In the genomic region with DNA sequence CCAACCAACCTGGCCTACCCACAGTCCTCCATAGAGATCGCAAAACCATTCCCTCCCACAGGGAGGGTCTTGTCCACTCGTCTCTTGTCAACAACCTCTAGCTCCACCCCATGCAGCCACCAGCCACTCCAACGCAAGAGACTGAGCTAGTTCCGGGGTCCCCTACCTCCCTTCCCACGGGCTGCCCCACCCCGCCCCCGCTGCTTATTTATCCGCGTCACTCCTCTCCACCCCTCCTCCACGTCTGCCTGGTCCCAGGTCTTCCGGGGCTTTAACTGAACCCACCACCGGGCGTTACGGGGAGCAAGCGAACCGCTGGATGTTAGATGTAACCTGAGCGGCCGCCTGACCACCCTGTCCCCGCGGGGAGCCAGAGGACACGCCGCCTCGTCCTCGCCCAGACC, we compare ENCODE assay signal across 8 mouse cellular contexts. TPM values are rescaled to one million over a fixed set of nuclear protein-coding genes. Genes with fewer than 3 reads are reported as not detected.
DNase-seq lines count a peak whose midpoint lies in the region; ATAC-seq lines count a peak whose summit lies in the region.

No protein-coding gene starts in this region.

- ATAC-seq in intestine, embryonic 14.5 days (replicated peaks; ENCODE audit: low FRiP score, low TSS enrichment, low read depth), result peak; percentile 91

- H3K9ac ChIP-seq in intestine, embryonic 14.5 days (ENCODE audit: low read length), result peak overlapping the region; percentile 97

- peaks cover 11% of the 10 kb centered on the region for H3K4me1 ChIP-seq in intestine, embryonic 14.5 days (replicated peaks; ENCODE audit: control insufficient read depth, insufficient read depth, low read length)
- H3K4me1 ChIP-seq in midbrain, embryonic 10.5 days, result peaks cover 27% of the 10 kb centered on the region

- WGBS in intestine, embryonic 14.5 days, result under 1% methylated on average over 24 of the region's 24 CpGs
- WGBS in midbrain, embryonic 10.5 days, result under 1% methylated on average over 24 of the region's 24 CpGs

- peak overlapping the region; percentile 96 for H3K4me3 ChIP-seq in intestine, embryonic 14.5 days (ENCODE audit: low read depth, low read length)
- H3K4me3 ChIP-seq in midbrain, embryonic 10.5 days, result peak overlapping the region; percentile 96

- peaks cover 27% of the 10 kb centered on the region for H3K36me3 ChIP-seq in intestine, embryonic 14.5 days (ENCODE audit: control insufficient read depth, insufficient read depth, low read length)
- H3K36me3 ChIP-seq in midbrain, embryonic 10.5 days, result peaks cover 28% of the 10 kb centered on the region

- intact Hi-C loops in left cerebral cortex, postnatal 36 days (cut with DNase I), result loop anchor here (2.0 kb wide), 1 partner anchor 15 kb away; no protein-coding TSS in a partner anchor

- peak; percentile 89 for DNase-seq in adrenal gland, adult 8-10 months
- DNase-seq in embryo, embryonic 11 days, result peak; percentile 92
- peak; percentile 96 for DNase-seq in gastrocnemius, postnatal 25 days
- no peak for DNase-seq in intestine, embryonic 14.5 days (ENCODE audit: low spot score)
- peak; percentile 77 to 80 for DNase-seq in left cerebral cortex, postnatal 36 days (ENCODE audit: low spot score in 2 of 2)
- DNase-seq in midbrain, embryonic 10.5 days (ENCODE audit: low spot score), result peak; percentile 91
- peak; percentile 76 to 86 for DNase-seq in right cerebral cortex, postnatal 36 days (ENCODE audit: low spot score in 2 of 2)
- peak; percentile 90 to 94 for DNase-seq in urinary bladder, postnatal 4 days (ENCODE audit: low spot score in 2 of 2)

- H3K27ac ChIP-seq in intestine, embryonic 14.5 days (ENCODE audit: low read depth), result peak overlapping the region; percentile 99
- H3K27ac ChIP-seq in midbrain, embryonic 10.5 days (replicated peaks), result peak overlapping the region; percentile 95

- H3K9me3 ChIP-seq in intestine, embryonic 14.5 days (ENCODE audit: control insufficient read depth, low read length), result no peaks in the 10 kb centered on the region
- H3K9me3 ChIP-seq in midbrain, embryonic 10.5 days (replicated peaks), result no peaks in the 10 kb centered on the region

- H3K4me2 ChIP-seq in intestine, embryonic 14.5 days (ENCODE audit: low read length), result peak overlapping the region; percentile 66

- H3K27me3 ChIP-seq in intestine, embryonic 14.5 days (replicated peaks; ENCODE audit: control insufficient read depth, insufficient read depth, low read length), result no peaks in the 10 kb centered on the region
- H3K27me3 ChIP-seq in midbrain, embryonic 10.5 days (ENCODE audit: low read depth, poor library complexity, severe bottlenecking), result no peaks in the 10 kb centered on the region

RNA-seq across cellular contexts. Expression of gene Sqstm1, which starts 0.5 kb away (rescaled TPM):
- 1,000 to 10,000 TPM in 1 of 4 experiments, 100 to 1,000 TPM in 3; 798 to 1,098 (median 876) TPM for total RNA-seq in adrenal gland, adult 8-10 months (2022)
- total RNA-seq in gastrocnemius, postnatal 25 days (2021), result 100 to 1,000 TPM; 335 to 433 TPM
- 181 and 183 TPM in 2 replicates for polyA plus RNA-seq in intestine, embryonic 14.5 days (2014; fragmentation: Nextera tagmentation; extraction: Ambion mirVana)
- total RNA-seq in left cerebral cortex, postnatal 36 days (2021), result 100 to 1,000 TPM; 460 to 526 TPM
- polyA plus RNA-seq in midbrain, embryonic 10.5 days (2016; fragmentation: Nextera tagmentation; extraction: Ambion mirVana), result 136 and 165 TPM in 2 replicates

RNA-seq across cellular contexts. Expression of gene Mgat4b, which starts 0.6 kb away (rescaled TPM):
- total RNA-seq in adrenal gland, adult 8-10 months (2022), result 100 to 1,000 TPM; 130 to 232 (median 157) TPM
- total RNA-seq in gastrocnemius, postnatal 25 days (2021), result 10 to 100 TPM; 27.6 to 38.9 TPM
- 13.3 and 24.4 TPM in 2 replicates for polyA plus RNA-seq in intestine, embryonic 14.5 days (2014; fragmentation: Nextera tagmentation; extraction: Ambion mirVana)
- 10 to 100 TPM; 64.9 to 80.2 TPM for total RNA-seq in left cerebral cortex, postnatal 36 days (2021)
- polyA plus RNA-seq in midbrain, embryonic 10.5 days (2016; fragmentation: Nextera tagmentation; extraction: Ambion mirVana), result 12.1 and 18.1 TPM in 2 replicates

RNA-seq across cellular contexts. Expression of gene Ltc4s, which starts 28.3 kb away (rescaled TPM):
- total RNA-seq in adrenal gland, adult 8-10 months (2022), result 10 to 100 TPM in 3 of 4 experiments, 1 to 10 TPM in 1; 8.3 to 28.7 (median 11.8) TPM
- 1 to 10 TPM; 2.9 to 3.7 TPM for total RNA-seq in gastrocnemius, postnatal 25 days (2021)
- polyA plus RNA-seq in intestine, embryonic 14.5 days (2014; fragmentation: Nextera tagmentation; extraction: Ambion mirVana), result 3.4 and 4.2 TPM in 2 replicates
- 10 to 100 TPM in 1 of 2 experiments, 1 to 10 TPM in 1; 7.7 to 10.9 TPM for total RNA-seq in left cerebral cortex, postnatal 36 days (2021)
- polyA plus RNA-seq in midbrain, embryonic 10.5 days (2016; fragmentation: Nextera tagmentation; extraction: Ambion mirVana), result 0.75 and 1.2 TPM in 2 replicates

RNA-seq across cellular contexts. Expression of gene Mrnip, which starts 35.9 kb away (rescaled TPM):
- total RNA-seq in adrenal gland, adult 8-10 months (2022), result 10 to 100 TPM in 3 of 4 experiments, 1 to 10 TPM in 1; 9.1 to 17.0 (median 14.6) TPM
- total RNA-seq in gastrocnemius, postnatal 25 days (2021), result 1 to 10 TPM; 2.8 TPM
- polyA plus RNA-seq in intestine, embryonic 14.5 days (2014; fragmentation: Nextera tagmentation; extraction: Ambion mirVana), result 15.6 and 18.1 TPM in 2 replicates
- 10 to 100 TPM; 15.4 to 15.7 TPM for total RNA-seq in left cerebral cortex, postnatal 36 days (2021)
- 23.4 and 23.8 TPM in 2 replicates for polyA plus RNA-seq in midbrain, embryonic 10.5 days (2016; fragmentation: Nextera tagmentation; extraction: Ambion mirVana)
